Mouse (Mus musculus): ENCODE measurements around the gene Tob1.

DNA sequence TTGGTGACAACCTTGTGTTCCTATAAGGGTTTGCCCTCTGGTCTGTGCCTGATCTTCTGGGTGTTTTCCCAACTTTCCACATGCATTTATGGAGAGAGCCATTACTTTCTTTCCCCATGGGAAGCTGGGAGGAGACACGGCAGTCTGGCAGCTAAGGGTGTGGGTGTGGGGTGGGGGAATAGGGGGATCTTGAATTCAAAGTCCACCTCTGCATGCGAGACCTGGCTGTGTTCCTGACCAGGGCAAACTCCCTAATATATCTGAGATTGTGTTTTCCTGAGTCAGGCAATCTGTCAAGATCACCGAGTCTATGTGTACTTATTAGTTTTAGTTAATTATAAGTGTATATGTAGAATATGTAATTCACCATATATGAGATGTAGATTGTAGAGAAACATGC, 14.9 kb upstream of the Tob1 start:
- TF ChIP-seq POLR2A (IDR thresholded peaks at IDR 0.05; ENCODE audit: control insufficient read depth, extremely low read depth, insufficient read depth, low read length, poor library complexity) (no peak), CTCF (IDR thresholded peaks at IDR 0.05; ENCODE audit: borderline replicate concordance, control insufficient read depth, extremely low read depth, insufficient read depth, low read length, poor library complexity) (no peak)
